Mouse (Mus musculus) embryo, embryonic 9.5 days (tissue): Measurements from ENCODE around the gene Serinc3.
"Not testable (repeated sequence)": the region's sequence is repeated elsewhere in the genome, so short reads cannot be mapped to it uniquely, and the experiment has no call there.

Experiments used
- DNase-seq: peaks from one replicate; pipeline ENCODE4 v3.0.0-alpha.2; 2017; ENCODE audit errors: extremely low spot score

The Serinc3 gene

DNA sequence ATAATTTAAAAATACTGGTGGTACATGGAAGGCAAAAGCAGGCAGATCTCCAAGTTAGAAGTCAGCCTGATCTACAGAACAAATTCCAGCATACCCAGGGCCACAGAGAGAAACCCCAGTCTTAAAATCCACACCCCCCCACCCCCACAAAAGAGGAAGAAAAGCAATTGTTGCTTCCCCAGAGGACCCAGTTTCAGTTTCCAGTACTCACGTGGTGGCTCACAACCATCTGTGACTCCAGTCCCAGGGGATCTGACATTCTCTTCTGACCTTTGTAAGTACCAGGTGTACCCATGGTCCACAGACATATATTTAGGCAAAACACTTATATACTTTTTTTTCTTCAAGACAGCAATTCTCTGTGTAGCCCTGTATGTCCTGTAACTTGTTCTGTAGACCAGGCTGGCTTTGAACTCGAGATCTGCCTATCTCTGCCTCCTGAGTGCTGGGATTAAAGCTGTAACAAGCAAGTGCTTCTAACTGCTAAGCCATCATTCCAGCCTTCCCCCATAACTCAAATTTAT lies 17.8 kb upstream of the Serinc3 start:
- DNase-seq, result no peak

DNA sequence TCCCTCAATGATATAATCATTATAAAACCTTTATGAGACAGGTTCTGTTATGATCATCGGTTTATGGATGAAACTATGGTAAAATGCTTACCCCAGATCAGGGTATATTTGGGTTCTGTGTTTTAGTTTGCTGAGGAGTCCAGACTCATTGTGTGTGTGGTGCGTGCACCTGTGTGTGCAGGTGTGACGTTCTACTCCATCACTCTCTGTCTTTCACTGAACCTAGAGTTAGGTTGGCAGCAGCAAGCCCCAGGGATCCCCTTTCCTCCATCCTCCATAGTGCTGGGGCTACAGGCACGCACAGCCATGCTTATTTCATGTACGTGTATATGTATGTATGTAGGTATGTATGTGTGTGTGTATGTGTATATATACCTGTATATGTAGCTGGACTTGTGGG lies 17.1 kb upstream of the Serinc3 start:
- DNase-seq, result no peak

DNA sequence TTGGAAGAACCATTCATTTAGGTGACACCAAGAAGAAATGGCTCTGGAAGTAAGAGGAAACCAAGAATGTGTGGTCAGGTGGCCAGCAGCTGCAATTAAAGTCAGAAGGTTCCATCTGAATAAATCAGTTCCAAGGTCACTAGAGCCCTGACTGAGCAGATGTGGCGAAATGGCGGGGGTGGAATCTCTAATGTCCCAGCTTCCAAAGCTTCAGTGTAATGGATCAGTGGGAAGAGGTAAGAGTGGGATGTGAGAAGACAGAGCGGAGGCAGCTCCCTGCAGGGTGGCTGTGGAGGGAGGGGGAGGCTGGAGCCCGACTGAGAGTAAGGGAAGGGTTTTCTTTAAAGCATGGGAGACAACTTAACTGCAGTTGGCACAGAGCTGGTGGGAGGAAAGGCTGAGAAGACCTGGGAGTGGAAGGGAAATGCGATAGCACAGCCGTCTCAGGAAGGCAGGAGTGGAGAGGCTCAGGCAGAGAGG lies 16.5 kb upstream of the Serinc3 start:
- DNase-seq, result no peak

DNA sequence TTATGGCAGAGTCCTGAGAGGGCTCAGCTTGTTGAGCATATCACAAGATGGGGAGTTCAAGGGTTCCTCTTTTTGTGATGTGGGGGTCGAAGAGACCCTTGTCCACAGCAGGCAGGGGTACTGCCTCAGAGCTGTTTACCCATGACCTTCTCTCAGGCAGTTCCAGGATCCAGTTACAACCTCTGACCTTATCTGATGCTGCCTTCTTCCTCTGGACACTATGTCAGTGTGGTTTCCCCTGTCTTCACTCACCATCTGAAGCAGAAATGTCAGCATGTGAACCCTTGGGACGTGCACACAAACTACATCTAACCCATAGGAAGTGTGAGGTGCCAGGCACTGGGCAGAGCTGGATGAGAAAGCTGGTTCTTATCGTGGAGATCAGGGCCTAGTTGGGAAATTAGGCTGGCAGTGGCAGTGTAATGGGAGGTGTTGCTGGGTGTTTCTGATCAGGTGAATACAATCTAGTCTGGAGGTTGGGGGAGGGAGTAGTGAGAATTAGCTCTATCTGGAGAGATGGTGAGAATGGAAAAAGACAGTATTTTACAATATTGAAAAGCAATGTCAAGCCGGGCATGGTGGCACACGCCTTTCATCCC lies 15.3 kb upstream of the Serinc3 start:
- DNase-seq, result no peak

DNA sequence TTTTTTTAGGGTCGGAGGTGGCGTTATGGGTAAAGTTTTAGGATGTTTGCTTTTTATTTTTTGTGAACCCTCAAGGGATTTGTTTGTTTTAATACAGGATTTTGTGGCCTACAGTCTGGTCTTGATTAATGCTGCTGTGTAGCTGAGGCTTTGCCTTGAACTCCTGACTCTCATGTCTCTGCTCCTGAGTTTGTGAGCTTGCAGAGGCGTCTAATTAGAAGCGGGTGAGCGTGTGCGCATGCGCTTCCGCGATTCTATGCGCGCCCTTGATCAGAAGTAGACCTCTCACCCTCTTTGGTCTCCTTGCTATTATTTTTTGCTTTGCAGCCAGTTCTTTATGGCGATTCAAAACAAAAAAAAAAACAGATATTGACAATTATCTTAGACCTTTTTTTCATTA lies 14.5 kb upstream of the Serinc3 start:
- no peak for DNase-seq

DNA sequence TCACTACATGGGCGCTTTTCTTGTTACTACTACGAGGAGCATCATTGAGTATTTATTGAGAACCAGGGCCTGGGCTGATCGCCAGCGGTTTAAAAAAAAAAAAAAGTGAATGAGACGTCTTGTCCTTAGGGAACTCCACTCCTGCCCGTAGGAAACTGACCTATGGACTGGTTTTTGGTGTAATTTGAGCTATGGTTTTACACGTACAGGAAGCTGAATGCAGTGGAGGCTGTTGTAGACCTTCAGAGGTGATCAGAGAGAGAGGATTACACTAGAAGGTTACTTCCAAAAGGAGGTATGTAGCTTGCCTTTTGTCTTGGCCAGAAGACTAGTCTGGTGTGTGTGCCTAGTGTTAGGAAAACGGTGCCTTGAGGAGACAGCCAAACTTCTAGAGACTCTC lies 14.0 kb upstream of the Serinc3 start:
- DNase-seq, result peak; percentile 47

DNA sequence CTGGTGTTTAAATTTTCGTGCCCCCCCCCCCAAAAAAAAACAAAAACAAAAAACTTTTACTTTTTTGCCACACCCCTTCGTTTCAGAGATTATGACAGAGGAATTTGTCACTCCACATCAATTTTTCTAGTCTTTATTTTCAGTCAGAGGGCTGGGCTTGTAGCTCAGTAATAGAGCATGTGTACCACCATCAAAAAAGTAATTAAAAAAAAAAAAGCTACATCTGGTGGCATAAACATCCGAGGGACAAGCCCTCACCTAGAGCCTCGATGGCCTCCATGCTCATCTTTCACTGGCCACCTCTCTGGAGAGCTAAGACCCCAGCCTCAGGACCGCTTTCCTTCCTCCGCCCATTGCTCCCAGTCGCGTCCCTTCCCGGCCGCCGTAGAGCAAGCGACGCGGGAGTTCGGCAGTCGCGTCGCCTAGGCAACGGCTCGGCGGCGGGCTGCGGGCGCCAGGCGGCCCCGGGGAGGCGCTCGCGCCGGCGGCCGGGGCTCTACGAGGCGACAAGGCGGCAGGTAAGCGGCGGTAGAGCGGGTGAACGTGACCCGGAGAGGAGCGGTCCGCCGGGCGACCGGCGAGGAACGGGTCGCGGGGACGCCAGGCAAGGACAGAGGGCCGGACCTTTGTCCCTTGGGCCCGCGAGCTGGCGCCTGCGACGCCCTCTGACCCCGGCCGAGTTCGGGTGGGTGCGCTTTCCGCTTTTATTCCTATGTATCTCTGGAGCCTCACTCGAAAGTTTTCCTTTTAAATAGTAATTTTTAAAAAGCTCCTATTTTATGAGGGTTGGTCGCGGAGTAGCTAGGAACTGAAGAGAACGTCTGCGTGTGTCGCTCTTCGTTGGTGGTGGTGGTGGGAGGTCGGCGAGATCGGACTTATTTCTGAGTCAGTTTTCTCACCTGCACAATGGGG lies 13.3 kb upstream of the Serinc3 start, which contains the start of gene Pkig:
TSS of gene Pkig (plus strand) at position 412 of the 912 bp plus-strand sequence.
- peak; percentile 88 for DNase-seq

DNA sequence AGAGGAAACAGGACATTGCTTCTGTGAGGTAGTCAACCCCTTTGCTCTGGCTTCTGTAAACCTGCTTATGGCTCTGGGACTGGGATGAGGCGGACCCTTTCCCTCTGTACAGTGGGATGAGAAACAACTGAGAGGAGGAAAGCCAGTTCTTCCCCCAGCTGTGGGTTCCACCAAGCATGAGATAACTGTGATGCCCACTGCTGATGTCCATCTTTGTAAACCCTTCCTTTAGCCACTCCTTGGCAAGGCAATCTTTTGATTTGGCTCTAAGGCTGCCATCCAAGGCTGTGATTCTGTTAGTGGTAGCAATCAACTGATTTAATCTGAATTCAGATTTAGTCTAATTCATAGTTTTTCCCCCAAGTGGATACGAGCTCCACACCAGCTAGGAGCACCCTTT lies 12.6 kb upstream of the Serinc3 start:
- no peak for DNase-seq

DNA sequence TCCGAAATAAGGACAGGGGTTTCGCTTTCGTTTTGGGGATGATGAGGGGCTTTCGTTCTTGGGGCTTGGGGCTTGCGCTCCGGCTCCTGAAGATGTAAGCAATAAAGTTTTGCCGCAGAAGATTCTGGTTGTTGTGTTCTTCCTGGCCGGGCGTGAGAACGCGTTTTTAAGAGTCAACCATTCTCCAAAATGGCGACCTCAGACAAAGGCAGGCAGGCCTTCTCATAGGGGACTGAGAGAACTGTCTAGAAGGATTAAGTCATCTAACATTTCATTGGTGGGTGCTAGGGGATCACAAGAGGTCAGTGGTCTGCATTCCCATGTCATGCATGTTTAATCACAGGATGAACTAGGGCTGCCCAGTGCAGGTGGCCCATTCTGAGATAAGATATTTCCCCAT lies 10.8 kb upstream of the Serinc3 start:
- DNase-seq, result not testable (repeated sequence)

DNA sequence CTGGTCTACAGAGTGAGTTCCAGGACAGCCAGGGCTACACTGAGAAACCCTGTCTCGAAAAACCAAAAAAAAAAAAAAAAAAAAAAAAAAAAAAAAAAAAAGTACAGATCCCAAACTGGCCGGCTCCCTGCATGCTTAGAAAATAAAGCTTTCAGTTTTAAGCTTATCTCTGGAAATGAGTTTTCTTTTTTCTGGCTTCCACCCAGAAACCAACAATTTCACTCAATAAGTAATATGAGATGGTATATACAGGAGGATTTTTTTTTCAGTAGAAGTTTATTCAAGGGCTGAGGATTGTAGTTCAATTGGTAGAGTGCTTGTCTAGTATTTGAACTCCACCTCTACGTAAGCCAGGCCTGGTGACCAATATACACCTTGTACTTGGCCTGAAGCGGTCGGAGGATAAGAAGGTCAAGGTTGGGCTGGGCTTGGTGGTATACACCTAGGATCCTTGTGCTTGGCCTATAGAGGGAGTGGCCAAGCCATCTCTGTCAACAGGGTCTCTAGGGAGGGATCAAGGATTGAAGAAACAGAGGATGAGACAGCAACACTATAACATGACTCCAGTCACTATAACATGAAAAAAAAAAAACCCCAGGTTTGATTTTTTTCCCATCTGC lies 1.6 kb upstream of the Serinc3 start:
- DNase-seq, result no peak

DNA sequence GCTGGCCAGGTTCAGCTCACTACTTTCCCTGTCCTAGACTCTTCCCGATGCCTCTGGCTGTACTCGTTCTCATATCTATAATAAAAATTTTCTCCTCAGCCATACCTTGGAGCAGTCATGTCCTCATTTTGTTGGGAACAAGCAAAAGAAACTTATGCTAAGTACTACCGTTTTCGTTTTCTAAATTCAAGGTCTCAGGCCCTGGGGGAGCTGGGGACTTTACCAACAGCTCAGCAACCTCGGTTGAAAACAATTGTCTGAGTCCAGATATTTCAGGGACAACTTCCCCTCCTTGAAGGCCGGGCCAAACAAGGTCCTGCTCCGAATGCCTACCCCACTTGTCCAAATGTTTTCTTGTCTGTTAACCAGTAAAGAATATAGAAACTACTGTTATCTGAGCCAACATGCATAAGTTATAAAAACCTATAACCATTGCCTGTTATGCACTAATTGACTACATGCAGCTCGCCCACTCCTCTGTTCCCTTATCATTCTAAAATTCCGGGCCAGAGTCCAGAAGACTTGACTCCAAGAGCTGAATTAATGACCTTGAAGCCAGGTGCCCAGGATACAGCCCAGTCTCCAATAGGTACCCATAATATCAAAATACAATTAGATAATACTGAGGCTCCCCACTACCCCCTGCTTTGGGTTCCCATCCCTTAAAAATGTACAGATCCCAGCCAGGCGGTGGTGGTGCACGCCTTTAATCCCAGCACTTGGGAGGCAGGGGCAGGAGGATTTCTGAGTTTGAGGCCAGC lies 949 bp upstream of the Serinc3 start:
- no peak for DNase-seq

DNA sequence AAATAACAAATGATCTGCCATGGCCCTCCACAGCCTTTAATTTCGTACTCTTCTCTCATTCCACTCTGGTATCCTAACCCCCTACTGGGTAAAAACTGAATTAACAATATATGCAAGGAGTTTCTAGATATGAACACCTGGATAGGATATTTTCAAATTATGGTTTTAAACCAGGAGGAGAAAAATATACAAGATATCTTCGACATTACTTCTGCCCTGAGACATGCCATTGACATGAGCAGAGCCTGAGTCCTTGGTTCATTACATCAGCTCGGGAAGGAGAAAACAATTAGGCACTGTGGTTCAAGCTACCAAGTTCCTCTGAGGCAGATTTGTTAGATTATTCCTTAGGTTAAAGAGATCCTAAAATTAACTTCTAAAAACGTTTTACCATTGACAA lies 884 bp downstream of the Serinc3 start:
- peak; percentile 11 for DNase-seq

DNA sequence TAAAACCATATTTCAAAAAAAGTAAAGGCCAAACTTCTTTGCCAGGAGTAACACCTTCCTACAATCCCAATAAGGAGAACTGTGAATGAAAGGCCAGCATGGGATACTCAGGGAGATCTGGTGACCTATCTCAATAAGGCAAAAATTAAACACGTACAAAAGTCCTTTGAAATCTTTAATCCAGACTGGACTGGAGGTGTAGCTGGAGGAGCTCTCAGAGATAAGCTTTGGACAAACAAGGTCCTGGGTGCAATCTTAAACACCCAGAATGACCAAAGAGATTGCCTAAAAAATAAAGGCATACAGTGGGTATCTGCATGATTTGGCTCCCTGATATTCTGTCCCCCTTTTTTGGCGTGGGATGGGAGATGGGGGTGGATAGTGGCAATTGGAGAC lies 1.4 kb downstream of the Serinc3 start:
- no peak for DNase-seq

DNA sequence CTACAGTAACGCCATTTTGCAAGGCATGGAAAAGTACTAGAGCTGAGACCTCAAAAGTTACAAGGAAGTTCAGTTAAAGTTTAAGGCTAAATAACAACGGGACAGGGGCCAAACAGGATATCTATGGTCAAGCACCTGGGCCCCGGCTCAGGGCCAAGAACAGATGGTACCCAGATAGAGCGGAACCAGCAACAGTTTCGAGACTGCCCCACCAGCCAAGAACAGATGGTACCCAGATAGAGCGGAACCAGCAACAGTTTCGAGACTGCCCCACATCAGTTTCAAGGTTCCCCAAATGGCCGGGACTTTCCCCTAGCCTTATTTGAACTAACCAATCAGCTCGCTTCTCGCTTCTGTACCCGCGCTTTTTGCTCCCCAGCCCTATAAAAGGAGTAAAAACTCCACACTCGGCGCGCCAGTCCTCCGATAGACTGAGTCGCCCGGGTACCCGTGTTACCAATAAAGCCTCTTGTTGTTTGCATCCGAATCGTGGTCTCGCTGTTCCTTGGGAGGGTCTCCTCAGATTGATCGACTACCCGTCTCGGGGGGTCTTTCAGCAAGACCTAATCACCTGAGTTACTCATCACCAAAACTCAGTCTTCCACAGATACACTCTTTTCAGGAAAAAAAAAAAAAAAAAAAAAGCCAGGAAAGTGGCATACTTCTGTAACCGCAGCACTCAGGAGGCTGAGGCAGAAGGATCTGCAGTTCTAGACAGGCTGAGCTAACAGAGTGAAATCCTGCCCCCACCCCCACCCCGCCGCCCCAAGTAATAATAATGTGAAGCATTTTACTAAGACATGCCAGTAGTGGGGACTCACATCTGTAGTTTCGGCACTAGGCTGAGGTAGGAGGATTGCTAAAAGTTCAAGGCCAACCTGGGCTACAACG lies 2.0 kb downstream of the Serinc3 start:
- no peak for DNase-seq

DNA sequence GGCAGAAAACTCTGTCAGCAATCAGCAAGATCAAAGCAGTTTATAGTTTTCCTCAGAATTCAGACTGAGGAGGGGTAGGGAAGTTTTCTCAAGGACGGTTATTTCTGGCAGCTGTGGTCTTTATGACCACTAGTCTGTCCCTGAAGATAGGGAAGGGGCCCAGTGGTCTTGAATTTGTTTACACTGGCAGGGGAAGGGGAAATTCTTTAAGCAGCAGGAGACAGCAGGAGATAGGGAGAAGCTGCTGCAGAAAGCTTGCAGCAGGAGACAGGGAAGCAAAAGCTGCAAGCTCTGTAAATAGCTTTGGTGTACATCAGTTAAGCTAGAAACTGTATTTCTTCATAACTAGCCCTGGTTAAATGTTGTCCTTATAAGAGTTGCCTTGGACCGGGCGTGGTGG lies 3.2 kb downstream of the Serinc3 start:
- DNase-seq, result no peak

DNA sequence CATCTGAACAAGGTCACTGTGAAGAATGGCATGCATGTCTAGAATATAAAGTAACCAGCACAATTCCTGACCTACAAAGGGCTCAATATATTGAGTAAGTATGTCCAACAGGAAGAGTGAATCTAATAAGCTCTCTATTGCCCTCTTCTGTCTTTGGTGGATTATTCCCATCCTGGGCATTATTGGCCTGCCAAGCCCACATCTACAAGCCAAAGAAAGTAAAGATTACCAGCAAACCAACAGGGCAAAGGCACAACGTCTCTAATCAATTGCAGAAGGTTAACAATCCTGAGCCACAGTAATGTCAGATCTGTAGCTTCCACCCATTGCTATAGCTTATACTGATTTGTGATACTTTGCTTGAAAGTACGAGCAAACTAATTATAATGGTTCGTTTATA lies 4.4 kb downstream of the Serinc3 start:
- no peak for DNase-seq

DNA sequence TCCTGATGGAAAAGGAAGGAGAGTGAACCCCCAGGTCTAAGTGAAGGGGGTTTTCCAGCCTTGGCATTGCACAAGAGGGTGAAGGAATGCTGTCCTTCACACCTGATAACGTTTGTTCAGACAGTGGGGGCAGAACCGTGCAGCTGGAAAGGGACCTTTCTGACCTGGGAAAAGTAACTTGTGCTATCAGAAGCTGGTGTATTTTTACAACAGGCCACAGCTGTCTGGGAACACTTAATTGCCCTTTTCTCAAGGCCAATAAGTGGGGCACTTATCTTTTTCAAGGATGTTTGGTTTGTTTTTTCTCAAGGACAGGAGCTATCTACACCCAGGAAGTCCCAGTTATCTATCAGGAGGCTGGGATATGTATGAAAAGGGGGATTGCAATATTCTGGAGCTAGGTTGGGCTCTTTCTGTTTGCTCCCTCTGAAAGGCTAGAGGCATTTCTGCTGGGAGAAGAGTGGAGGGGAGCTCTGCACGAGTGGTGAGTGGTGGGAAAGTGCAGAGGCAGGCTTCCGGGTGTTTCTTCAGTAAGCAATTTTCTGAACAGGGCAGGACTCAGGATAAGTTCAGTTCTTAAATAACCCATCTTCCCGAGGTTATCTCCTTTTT lies 7.2 kb downstream of the Serinc3 start:
- no peak for DNase-seq

DNA sequence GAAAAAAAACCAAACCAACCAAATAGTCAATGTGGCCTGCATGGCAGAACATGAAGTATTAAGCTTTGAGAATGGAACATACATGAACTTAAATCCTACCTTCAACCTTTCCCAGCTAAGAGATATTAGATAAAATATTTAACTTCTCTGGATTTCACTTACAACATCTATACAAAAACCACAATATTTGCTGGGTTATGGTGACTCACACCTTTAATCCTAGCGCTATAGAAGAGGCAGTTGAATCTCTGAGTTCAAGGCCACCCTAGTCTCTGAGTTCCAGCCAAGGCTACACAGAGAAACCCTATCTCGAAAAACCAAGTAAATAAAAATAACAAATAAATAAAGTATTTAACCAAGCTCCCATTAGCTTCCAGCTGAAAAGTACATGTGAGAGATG lies 8.9 kb downstream of the Serinc3 start:
- no peak for DNase-seq

DNA sequence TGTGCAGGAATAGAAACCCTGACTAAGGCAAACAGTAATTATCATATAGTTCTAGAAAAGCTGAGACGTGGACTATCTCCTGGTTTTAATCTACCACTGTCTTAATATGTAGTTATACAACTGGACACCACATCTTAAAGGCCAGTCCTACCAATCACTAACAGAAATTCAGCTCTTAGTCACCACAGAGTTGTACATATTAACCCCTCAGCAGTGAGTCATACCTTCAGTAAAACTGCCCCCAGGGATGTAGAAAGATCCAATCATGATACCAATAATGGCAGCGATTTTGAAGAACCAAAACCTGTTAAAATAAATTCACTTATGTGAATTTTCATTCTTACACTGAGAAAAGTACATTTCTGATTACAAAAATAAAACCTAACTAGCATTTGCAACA lies 10.7 kb downstream of the Serinc3 start:
- DNase-seq, result no peak

DNA sequence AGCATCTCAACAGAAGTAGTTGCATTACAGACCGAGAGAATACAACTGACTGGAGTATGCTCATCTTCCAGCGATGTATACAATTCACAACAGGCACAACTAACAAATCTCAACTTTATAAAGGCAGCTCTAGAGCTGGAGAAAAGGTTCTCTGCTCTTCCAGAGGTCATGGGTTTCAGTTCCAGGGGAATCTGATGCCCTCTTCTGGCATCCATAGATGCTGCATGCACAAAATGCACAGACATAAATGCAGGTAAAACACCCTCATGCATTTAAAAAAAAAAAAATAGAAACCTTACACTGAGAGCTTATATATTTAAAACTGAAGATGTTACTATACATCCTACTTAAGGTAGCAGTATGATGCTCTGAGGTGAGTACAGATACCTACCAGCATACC lies 13.2 kb downstream of the Serinc3 start:
- no peak for DNase-seq
